Mouse (Mus musculus): Measurements from ENCODE around the gene Npepl1. TPM values are rescaled to one million over a fixed set of nuclear protein-coding genes. Genes with fewer than 3 reads are reported as not detected.
A peak's percentile ranks its signal among the peaks of the same experiment; 100 is the strongest.

Npepl1 gene
- polyA plus RNA-seq, 1 experiment, result 53.4 TPM

DNA sequence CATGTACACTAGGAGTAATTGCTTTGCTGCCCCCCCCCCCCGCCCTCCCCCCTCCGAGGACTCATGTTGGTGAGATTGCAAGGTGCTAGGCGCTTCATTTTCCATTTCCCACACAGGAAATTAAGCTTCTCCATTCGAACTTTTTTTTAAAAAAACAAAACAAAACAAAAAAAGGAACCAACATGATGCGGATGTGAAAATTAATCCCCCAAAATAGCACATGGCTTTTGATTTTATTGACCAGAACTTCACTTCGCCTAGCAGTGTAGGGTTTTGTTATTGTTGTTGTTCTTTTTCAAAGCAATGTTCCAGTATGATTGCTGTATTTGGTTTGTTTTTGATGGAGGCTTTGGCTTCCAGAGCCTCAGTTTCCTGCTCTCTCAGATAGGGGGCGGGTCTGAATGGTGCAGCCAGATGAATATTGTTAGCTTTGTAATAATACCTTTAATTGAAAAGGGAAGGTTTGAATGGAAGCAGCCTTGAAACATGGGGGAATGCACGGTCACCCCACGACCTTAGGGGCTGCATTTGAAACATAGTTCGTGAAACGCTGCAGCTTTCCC, 32.3 kb upstream of the Npepl1 start:
- Histone ChIP-seq H3K4me3 (ENCODE audit: insufficient read depth, low read depth, low read length) (peak overlapping the region; percentile 81), H3K4me1 (ENCODE audit: control insufficient read depth, insufficient read depth, insufficient read length, low read length) (peaks cover 9% of the 10 kb centered on the region), H3K27ac (replicated peaks; ENCODE audit: low read depth, low read length) (no peak overlapping the region)

DNA sequence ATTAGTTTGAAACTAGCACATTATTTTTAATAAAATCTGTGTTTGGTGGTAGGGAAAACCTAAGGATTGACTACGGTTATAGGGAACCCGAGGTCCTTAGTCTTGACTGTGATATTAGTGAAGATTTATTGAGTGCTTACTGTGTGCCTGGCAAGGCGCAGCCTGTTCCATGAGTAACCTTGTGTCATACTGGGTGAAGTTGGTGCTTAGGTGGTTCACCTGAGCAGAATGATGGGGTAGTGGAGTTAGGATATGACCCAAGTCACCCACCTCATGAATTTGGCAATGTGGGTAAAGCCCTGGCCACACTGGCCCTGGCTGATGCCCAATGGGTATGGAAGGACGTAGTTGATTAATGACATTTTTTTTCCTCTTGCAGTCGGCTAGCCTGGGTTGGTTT, 28.3 kb upstream of the Npepl1 start:
- peaks cover 4% of the 10 kb centered on the region; the same call in 1 of the 2 replicates for H3K4me1 ChIP-seq (ENCODE audit: control insufficient read depth, insufficient read depth, insufficient read length, low read length)
- H3K4me3 ChIP-seq (ENCODE audit: insufficient read depth, low read depth, low read length), result no peak overlapping the region
- H3K27ac ChIP-seq (replicated peaks; ENCODE audit: low read depth, low read length), result no peak overlapping the region

DNA sequence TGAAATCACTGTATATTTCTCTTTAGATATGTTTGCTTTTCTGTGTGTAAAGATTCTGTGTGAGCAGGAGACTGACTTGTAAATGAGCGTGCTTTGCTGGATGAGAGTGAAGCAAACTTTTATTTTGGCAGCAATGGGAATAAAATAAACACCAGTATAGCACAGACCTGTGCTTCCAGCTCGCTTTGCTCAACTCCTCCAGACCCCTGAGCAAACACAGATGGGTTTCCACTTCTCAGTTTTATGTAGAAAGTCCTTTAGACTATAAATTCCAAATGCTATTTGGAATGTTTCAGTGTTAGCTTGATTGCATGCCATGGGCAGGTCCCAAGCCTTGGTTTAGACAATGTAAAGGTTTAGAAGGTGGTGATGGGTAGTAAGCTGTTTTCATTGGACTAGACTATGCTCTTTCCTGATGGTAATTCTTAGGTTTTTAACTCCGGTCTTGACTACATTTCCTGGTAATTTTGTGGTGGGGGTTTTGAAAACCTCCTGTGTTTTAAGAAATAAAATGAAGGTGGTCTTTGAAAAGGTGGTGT, 27.7 kb upstream of the Npepl1 start:
- H3K27ac ChIP-seq (replicated peaks; ENCODE audit: low read depth, low read length), result no peak overlapping the region
- no peak overlapping the region for H3K4me3 ChIP-seq (ENCODE audit: insufficient read depth, low read depth, low read length)

DNA sequence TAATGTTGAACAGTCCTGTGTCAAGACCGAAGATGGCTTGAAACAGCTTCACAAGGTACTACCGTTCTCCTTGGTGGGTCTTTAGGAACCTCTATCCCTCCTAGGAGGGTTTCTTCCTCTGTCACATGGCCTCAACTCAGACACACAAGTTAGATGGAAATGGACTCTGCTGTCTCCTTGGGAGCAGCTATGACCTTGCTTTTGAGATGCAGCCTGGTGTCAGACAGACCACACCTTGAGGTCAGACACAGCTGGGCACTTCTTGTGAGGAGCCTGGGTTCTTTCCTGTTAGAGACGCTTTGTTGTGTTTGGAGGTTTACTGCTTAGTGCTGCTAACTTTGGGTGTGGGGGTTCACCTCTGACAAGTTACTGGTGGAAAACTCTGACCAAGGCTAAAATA, 15.1 kb upstream of the Npepl1 start:
- Histone ChIP-seq H3K27ac (replicated peaks; ENCODE audit: low read depth, low read length) (no peak overlapping the region), H3K4me1 (ENCODE audit: control insufficient read depth, insufficient read depth, insufficient read length, low read length) (no peaks in the 10 kb centered on the region), H3K4me3 (ENCODE audit: insufficient read depth, low read depth, low read length) (no peak overlapping the region)

More for the DNA sequence above, 27.7 kb upstream of the Npepl1 start:
- peaks cover 4% of the 10 kb centered on the region; the same call in 1 of the 2 replicates for H3K4me1 ChIP-seq (ENCODE audit: control insufficient read depth, insufficient read depth, insufficient read length, low read length)

DNA sequence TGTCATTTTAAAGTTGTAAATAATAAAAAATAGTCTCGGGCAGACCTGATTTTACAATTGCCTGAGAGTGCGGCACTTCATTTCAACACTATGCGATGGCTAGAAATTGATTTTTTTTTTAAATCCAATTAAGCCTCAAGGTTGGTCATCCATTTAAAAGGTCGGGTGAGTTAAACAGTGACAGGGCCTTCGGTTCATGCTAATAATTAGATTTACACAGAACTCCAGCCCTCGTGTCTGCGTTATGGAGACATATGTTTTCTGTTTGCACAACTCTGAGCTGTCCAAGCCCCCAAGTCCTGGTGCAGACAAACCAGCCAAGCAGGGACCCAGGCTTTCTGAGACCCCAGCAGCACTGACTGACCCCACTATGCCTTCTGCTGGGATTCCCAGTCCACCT, 7.8 kb upstream of the Npepl1 start:
- Histone ChIP-seq H3K4me3 (ENCODE audit: insufficient read depth, low read depth, low read length) (no peak overlapping the region), H3K4me1 (ENCODE audit: control insufficient read depth, insufficient read depth, insufficient read length, low read length) (no peaks in the 10 kb centered on the region), H3K27ac (replicated peaks; ENCODE audit: low read depth, low read length) (no peak overlapping the region)

DNA sequence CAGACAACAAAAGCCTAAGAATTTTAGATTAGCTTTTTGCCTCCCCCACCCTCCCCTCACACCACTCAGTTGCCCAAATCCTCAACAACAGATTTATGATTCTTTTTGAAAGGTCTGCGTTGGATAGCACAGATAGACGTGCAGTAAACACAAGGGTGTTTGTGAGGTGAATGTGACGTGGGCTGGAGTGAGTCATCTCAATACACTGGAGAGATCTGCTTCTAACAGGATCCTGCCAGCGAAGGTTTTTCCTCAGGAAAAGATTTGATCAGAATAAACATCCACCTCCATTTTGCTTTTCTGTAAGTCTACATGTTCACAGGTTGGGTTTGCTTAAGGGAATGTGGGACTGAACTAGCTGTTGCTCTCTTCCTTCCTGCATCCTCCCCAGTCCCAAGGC, 6.6 kb upstream of the Npepl1 start:
- Histone ChIP-seq H3K4me1 (ENCODE audit: control insufficient read depth, insufficient read depth, insufficient read length, low read length) (no peaks in the 10 kb centered on the region), H3K27ac (replicated peaks; ENCODE audit: low read depth, low read length) (no peak overlapping the region), H3K4me3 (ENCODE audit: insufficient read depth, low read depth, low read length) (no peak overlapping the region)

DNA sequence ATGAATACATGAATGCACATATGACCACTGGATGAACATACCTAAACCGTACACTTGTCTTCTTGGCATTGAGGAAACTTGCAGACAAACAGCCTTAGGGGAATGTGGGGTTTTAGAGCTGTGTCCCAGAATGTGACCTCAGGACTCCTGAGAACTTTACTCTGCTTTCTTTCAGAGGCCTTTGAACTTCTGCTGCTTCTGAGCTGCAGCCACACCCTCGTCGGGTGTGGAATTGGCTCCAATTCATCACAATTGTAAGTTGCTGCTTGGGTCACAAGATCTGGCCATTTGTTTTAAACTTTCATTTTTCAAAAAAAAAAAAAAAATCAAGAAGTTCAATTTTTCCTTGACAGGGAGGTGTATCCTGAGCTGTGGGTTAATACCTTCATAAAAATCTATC, 2.8 kb upstream of the Npepl1 start:
- peaks cover 5% of the 10 kb centered on the region; the same call in 1 of the 2 replicates for H3K4me1 ChIP-seq (ENCODE audit: control insufficient read depth, insufficient read depth, insufficient read length, low read length)
- no peak overlapping the region for H3K4me3 ChIP-seq (ENCODE audit: insufficient read depth, low read depth, low read length)
- H3K27ac ChIP-seq (replicated peaks; ENCODE audit: low read depth, low read length), result no peak overlapping the region

DNA sequence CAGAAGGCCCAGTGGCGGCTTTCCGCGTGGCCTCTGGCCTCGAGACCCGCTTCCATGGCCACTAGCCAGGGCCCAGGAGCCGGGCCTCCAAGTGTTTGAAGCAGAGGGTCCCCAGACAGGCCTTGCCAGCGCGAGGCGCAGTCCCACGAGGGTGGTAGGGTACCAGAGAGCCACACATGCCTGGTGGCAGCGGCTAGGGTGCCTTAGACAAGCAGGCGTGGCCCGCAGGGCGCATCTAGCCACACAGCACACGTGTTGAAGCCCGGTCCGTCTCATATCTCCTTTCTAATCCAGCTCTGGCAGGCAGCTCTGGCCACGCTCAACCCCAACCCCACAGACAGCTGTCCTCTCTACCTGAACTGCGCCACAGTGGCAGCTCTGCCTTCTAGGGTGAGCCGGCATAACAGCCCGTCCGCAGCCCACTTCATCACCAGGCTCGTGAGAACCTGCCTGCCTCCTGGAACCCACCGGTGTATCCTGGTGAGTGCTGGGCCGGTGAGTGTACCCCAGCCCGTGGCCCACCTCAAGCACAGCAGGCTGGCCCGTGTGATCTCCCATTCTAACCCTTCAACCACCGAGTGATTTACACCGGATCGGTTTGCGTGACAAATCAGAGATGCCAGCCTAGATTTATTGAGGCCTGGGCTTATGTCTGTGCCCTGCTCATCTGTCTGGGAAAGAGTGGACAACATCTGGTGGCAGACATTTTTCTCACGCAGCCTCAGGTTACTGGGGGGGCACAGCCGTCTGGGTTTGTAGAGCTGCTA, 817 bp downstream of the Npepl1 start:
- H3K4me3 ChIP-seq (ENCODE audit: insufficient read depth, low read depth, low read length), result peak overlapping the region; percentile 75
- H3K27ac ChIP-seq (replicated peaks; ENCODE audit: low read depth, low read length), result 0 out of 2 replicates have a peak overlapping the region, but pooled peaks have one; percentile 22
- peaks cover 5% of the 10 kb centered on the region; the same call in 1 of the 2 replicates for H3K4me1 ChIP-seq (ENCODE audit: control insufficient read depth, insufficient read depth, insufficient read length, low read length)

DNA sequence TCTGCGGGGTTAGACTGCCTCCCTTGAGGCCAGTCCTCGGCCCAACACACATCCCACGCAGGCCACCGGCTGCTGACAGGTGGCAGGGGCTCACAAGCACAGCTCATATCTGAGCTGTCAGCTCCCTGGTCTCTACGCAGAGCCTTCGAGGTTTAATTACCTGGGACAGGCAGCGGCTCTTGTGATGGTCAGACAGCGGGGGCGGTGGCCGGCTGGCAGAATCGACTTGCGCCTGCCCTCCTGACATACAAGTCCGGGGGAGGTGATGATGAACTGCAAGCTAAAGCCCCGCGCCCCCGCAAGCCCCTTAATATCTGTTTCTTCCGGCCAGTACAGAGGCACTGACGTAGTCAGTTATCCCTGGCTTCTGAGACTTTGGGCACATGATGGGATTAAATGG, 2.8 kb downstream of the Npepl1 start:
- H3K4me3 ChIP-seq (ENCODE audit: insufficient read depth, low read depth, low read length), result no peak overlapping the region
- no peak overlapping the region for H3K27ac ChIP-seq (replicated peaks; ENCODE audit: low read depth, low read length)
- peaks cover 5% of the 10 kb centered on the region; the same call in 1 of the 2 replicates for H3K4me1 ChIP-seq (ENCODE audit: control insufficient read depth, insufficient read depth, insufficient read length, low read length)

DNA sequence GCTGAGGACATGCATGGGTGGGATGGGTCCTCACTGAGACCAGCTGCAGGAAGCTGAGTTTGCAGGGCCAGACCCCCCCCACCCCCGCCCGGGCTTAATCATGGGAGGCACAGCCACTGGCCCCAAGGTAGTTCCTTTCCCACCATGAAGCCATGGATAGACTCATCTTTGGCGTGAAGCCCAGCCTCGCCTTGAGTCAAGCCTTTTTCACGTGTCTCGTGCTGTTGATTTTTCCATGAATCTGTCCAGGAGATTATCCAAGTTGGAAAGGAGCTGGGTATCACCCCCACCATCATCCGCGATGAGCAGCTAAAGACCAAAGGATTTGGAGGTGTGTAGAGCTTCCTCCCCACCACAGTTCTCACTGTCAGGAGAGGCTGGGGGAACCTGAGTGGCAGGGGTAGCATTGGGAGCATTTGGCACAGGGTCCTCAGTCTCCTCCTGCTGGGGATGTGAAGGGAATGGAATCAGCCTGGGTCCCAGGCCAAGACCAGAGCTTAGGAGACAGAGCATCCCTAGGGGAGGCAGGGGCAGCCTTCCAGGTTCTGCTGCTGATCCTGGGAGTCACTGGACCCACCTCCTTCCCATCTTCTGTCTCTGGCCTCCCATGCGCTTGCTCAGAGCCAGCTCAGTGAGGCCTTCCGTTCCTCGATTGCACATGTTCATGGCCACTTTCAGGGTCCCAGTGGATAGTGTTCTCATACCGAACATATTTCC, 4.2 kb downstream of the Npepl1 start:
- Histone ChIP-seq H3K4me1 (ENCODE audit: control insufficient read depth, insufficient read depth, insufficient read length, low read length) (peaks cover 5% of the 10 kb centered on the region; the same call in 1 of the 2 replicates), H3K4me3 (ENCODE audit: insufficient read depth, low read depth, low read length) (no peak overlapping the region), H3K27ac (replicated peaks; ENCODE audit: low read depth, low read length) (no peak overlapping the region)

DNA sequence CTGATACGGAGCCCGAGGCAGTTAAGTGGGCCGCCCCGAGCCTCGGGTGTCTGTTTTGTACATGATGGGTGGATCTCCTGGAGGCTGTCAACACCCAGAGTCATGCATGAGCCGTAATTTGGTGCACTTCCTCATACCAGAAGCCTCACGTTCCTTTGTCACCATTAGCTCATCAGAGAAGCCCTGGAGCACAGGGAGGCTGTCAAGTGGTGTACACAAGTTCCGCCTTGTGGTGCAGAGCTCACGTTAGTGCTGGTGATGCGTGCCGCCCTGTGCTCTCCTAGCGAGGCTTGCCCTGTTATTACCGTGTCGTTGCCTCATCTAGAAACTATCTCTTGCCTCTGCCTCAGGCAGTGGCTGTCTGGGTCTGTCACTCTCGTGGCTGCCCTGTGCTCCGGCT, 6.8 kb downstream of the Npepl1 start:
- Histone ChIP-seq H3K27ac (replicated peaks; ENCODE audit: low read depth, low read length) (no peak overlapping the region), H3K4me1 (ENCODE audit: control insufficient read depth, insufficient read depth, insufficient read length, low read length) (no peaks in the 10 kb centered on the region), H3K4me3 (ENCODE audit: insufficient read depth, low read depth, low read length) (no peak overlapping the region)

DNA sequence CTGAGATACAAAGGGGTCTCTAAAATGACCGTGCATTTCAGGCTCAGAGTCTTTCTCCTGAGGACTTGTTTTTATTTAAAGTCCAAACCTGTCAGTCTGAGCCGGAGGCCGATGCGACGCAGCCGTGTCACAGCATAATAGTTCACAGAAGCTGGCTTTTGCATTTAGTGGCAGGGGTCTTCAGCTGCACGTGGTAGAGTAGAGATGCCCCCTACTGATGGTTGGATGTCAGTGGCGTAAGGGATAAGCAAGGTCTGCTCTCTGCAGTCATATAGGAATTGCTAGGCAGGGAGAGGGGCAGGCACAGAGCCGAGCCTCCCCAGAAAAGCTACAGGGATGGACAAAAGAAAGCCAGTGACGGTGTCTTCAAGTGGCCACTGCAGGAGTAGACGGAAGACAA, 8.0 kb downstream of the Npepl1 start:
- Histone ChIP-seq H3K4me1 (ENCODE audit: control insufficient read depth, insufficient read depth, insufficient read length, low read length) (no peaks in the 10 kb centered on the region), H3K27ac (replicated peaks; ENCODE audit: low read depth, low read length) (no peak overlapping the region), H3K4me3 (ENCODE audit: insufficient read depth, low read depth, low read length) (no peak overlapping the region)

DNA sequence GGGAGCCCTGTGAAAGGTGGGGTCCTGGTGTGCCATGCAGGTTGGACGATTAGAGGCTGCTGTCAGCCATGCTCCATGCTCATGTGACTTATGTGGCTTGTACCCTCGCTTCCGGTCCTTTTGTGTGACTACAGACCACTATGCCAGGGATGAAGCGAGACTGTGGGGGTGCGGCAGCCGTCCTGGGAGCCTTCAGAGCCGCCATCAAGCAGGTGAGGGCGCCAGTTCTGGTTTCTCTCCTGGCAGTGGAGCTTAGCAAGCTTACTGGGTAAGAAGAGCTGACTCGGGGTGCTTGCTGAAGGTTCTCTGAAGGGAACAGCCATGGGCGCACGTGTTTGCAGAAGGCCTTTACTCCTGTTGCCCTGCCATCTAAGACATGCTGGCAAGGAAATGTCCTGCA, 9.1 kb downstream of the Npepl1 start:
- Histone ChIP-seq H3K27ac (replicated peaks; ENCODE audit: low read depth, low read length) (no peak overlapping the region), H3K4me3 (ENCODE audit: insufficient read depth, low read depth, low read length) (no peak overlapping the region), H3K4me1 (ENCODE audit: control insufficient read depth, insufficient read depth, insufficient read length, low read length) (no peaks in the 10 kb centered on the region)

DNA sequence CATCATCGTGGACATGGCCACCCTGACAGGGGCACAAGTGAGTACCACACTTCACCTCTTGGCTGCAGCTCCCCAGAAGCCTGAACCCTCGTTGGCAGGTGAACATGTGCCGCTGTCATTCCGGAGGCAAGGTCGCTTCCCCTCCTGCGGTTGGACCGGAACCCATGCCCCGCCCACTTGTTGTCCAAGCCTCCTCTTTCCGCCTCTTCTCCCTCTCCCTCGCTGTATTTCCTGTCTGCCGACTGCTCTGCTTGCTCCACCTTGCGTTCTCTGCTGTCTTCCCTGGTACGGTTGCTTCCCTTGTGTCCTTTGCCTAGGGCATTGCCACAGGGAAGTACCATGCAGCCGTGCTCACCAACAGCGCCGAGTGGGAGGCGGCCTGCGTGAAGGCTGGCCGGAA, 10.5 kb downstream of the Npepl1 start:
- no peak overlapping the region for H3K27ac ChIP-seq (replicated peaks; ENCODE audit: low read depth, low read length)
- H3K4me1 ChIP-seq (ENCODE audit: control insufficient read depth, insufficient read depth, insufficient read length, low read length), result no peaks in the 10 kb centered on the region
- no peak overlapping the region for H3K4me3 ChIP-seq (ENCODE audit: insufficient read depth, low read depth, low read length)

DNA sequence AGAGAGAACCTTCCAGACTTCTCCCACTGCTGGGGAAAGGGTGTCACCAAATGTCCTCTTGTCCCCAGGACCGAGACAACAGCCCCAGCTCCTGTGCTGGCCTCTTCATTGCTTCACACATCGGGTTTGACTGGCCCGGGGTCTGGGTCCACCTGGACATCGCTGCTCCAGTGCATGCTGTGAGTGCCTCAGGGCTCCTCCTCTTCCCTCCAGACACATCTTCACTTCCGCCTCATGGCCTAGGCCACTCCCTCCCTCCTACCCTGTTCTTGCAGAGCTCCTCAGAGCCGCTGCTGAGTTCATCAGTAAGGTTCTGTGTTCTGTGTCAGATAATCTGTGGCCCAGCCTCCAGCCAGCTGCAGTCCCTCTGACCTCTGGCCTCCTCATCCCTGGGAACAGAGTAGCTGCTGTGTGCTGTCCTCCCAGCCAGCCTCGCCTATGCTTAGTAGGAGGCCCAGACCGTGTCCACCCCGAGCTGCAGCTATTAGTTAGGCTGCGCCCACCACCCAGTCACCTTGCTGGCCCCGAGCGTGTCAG, 11.3 kb downstream of the Npepl1 start:
- no peak overlapping the region for H3K27ac ChIP-seq (replicated peaks; ENCODE audit: low read depth, low read length)
- H3K4me3 ChIP-seq (ENCODE audit: insufficient read depth, low read depth, low read length), result no peak overlapping the region
- 0 out of 2 replicates have a peak, but pooled peaks cover under 1% of the 10 kb centered on the region for H3K4me1 ChIP-seq (ENCODE audit: control insufficient read depth, insufficient read depth, insufficient read length, low read length)
